Mouse (Mus musculus): ENCODE measurements around the gene Fnip1.

Fnip1 gene

GRCm38 (mm10) chr11:54458168-54458567 is 20.2 kb downstream of the Fnip1 start:
- DNase-seq (ENCODE audit: low read depth, low spot score) = no peak

DNA sequence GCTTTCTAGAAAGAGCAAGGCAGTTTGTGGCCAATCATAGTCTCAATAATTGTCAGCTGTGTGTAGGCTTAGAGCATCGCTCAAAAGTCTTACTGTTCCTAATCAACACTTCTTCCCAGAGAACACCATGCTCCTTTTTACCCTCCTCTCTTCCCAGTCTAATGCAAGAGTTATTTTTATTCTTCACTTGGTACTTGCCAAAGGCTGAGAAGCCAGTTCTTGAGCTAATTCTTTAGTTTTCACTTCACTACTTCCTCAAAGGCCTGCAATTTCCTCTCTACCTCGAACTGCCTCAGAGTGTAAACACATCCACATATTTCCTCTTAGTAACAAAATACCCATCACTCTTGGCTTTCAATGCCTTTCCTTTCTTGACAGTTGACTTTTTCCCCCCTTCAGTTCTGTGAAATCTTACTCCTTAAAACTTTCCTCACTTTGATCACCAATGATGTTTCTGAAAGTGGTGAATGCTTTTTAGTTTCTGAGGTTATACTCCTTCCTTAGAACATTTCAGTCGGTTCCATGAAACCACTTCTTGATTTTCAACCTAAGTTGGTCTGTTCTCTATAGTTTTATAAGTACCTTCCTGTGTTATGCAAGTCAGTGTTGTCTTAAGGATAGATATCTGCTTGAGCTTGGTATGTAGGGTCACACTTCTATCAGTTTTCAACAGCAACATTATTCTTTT is 26.7 kb downstream of the Fnip1 start:
- DNase-seq (ENCODE audit: low read depth, low spot score) = no peak

DNA sequence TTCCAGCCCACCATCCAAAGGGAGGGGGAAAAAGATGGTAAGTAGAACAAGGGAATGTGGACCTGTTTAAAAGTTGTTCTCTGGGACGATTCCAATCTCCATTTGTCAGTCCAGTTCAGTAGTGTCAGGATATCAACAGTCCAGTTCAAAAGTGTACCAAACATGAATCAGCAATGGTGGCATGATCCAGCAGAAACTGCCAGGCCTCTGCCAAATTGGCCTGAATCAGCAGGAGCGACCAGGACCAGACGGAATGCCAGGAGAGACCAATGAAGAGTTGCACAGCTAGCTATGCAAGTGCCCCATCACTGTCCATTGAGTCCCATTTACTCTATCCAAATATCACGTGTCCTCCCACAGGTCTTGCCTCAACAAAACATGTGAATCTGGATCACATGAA is 34.2 kb downstream of the Fnip1 start:
- DNase-seq (ENCODE audit: low read depth, low spot score) = no peak

DNA sequence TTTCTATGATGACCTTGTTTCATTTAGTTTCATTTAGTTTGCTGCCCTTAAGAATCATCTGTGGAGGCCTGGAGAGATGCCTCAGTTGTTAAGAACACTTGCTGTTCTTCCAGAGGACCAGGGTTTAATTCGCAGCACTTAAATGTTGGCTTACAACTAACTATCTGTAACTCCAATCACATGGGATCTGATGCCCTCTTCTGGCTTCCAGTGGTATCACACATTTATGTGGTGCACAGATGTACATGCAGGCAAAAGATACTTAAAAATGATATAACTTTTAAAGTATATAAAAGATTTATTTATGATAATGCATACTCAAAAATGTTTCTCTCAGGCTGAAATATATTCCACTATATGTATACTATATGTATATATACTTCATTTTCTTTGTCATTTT is 40.4 kb downstream of the Fnip1 start:
- DNase-seq (ENCODE audit: low read depth, low spot score) = peak; percentile 11

- no peak for DNase-seq (ENCODE audit: low read depth, low spot score)
Observed at GRCm38 (mm10) chr11:54486041-54486440, 48.0 kb downstream of the Fnip1 start.

DNA sequence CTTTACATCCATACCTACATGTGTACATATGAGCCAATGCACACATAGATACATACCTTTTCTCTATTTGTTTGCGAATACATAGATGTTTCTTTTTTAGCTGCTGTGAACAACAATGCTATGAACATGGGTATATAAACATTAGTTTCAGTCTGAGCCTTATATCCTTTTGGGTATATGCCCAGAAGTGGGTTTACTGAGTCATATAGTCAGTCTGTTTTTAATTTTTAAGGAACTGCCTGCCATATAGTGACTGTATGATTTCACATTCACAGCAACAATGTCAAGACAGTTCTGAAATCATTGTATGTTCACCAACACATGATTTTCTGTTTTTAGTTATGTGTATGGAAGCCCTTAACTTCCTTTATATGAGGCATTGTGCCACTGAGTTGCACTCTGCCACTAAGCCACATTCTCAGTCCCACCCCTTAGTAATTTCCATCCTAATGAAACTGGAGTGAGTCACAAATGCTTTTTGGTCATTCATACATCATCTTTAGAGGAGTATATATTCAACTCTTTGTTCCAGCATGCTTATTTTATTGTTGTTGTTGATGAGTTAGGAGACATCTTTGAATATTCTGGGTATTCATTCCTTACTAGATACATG is 54.1 kb downstream of the Fnip1 start:
- no peak for DNase-seq (ENCODE audit: low read depth, low spot score)

DNA sequence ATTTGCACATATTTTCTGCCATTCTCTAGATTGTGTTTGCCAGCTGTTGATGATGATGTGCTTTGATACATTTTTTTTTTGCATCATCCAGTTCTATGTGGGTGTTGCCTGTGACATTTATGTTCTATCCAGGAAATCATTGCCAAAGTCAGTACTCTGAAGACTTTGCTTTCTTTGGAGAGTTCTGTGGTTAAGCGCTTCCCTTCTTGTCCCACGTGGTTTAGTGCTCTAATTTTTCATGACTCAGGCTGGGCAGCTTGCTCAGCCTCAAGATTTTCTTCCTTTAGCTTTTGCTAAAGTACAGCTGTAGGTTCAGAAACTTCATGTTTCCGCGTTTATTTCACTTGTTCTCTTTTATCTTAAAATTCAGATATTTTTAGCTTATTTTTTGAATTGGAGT is 54.6 kb downstream of the Fnip1 start:
- DNase-seq (ENCODE audit: low read depth, low spot score) = no peak

DNA sequence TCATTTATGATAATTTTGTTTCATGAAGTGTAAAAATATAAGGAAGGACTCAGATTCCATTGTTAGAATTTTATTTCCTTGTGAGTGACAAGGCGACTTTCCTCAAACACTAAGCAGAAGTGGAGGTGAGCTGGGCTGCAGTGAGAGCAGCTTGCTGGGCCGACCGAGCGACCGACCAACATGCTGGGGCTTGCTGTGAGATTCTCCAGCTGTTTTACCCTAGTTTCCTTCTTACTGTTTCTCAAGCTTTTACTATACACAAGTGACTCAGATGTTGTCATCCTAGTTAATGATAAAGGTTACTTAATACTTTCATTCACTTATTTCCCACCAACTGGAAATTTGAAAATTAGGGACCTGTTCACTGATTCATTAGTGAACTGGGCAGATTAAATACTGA is 61.8 kb downstream of the Fnip1 start:
- DNase-seq (ENCODE audit: low read depth, low spot score) = no peak

DNA sequence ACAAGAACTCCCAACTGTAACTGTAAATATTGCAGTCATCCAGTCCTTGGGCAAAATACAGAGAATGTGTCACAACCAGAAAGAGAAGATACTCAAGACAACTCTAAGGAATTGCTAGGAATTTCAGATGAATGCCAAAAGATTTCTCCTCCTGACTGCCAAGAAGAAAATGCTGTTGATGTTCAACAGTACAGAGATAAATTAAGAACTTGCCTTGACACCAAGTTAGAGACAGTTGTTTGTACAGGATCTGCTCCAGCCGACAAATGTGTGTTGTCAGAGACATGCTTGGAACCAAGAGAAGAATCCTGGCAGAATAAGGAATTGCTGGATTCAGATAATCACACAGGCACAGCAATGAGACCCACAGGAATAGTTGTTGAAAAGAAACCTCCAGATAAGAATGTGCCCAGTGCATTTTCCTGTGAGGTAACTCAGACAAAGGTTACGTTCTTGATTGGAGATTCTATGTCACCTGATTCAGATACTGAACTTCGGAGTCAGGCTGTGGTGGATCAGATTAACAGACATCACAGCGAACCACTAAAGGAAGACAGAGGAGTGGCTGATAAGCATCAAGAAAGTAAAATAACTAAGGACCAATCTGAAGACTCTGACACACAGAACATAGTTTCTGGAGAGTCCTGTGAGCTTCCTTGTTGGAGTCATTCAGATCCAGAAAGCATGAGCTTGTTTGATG is 64.7 kb downstream of the Fnip1 start:
- no peak for DNase-seq (ENCODE audit: low read depth, low spot score)

- DNase-seq (ENCODE audit: low read depth, low spot score) = no peak
Observed at GRCm38 (mm10) chr11:54513584-54513983, 75.6 kb downstream of the Fnip1 start.

GRCm38 (mm10) chr11:54521927-54522528 is 84.0 kb downstream of the Fnip1 start:
- peak; percentile 6 for DNase-seq (ENCODE audit: low read depth, low spot score)

DNA sequence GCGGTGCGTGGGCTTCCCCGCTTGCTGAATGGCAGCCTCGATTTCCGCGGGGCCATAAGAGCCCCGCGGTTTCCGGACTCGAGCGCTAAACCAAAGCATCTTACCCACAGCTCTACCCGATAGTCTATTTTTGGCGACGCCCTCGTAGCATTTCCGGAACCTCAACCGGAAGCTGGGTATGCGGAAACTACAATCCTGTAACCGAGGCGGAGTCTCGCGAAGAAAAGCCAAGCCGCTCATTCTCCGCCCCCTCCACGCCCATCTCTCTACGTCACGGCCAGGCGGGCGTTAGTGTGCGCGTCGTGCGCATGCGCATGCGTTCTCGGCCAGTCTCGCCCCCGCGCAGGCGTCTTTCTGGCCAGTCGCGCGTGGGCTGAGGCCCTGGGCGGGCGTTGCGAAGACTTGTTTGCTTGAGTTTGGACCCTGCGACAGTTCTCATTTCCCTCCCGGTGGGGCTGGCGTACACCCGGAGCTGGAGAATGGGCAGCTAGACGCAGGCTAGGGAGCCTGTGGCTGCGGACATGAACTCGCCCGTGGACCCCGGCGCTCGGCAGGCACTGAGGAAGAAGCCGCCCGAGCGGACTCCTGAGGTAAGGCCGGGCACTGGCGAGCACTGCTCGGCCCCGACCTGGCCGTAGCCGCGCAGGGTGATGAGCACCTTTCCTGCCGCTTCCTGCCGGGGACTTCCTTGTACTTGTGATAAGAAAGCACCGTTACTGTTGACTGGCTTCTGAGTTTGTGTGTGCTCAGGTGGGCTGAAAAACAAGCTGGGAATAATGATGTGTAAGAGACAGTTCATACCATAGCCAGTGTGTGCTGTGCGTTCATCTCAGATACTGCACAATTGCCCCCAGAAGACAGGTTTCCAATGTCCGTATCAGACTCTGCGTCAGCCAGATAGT is 84.8 kb downstream of the Fnip1 start, which contains the start of gene Rapgef6:
Rapgef6 (plus strand) TSS at position 319 of the 902 bp plus-strand sequence.
- peak; percentile 99 for DNase-seq (ENCODE audit: low read depth, low spot score)

DNA sequence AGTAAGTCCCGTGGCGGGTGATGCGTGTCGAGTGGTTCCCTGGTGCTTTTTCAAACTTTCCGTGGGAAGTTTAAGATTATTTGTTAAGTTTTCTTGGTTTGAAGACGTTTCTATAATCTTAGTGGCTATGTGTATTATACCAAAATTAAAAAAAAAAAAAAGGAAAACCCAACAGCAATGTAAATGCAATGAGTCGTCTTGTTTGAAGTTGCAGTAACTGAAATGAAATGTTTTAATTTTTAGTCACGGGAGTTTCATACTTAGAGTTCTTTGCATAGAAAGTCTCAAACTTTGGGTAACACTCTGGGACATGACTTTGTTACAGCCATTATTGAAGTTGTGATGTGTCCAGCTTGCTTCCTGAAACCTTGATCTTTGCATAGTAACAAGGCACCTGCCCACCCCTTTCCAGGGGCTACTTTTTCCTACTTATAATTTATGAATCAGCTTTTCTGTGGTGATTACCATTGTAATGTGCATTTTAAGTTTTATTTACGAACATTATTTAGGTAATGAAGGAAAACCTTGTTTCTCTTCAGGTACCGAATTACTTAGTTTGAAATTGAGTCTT is 85.5 kb downstream of the Fnip1 start:
- DNase-seq (ENCODE audit: low read depth, low spot score) = no peak

DNA sequence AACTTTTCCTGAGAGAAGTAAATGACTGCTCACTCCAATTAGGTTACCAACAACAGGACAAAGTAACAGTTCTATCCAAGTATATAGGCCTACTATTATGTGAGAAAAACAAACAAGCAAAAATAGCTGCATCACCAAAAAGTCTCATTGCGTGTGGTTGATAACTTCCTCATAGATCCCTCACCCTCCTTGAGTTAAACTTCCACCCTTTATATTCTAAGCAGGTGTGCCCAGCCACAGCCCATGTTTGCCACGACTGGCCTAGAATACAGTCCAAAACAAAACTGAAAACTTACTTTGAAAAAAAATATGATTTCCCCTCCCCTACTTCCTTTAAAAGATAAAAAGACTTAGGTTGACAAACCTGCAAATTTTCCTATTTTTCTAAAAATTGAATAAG is 90.0 kb downstream of the Fnip1 start:
- no peak for DNase-seq (ENCODE audit: low read depth, low spot score)

DNA sequence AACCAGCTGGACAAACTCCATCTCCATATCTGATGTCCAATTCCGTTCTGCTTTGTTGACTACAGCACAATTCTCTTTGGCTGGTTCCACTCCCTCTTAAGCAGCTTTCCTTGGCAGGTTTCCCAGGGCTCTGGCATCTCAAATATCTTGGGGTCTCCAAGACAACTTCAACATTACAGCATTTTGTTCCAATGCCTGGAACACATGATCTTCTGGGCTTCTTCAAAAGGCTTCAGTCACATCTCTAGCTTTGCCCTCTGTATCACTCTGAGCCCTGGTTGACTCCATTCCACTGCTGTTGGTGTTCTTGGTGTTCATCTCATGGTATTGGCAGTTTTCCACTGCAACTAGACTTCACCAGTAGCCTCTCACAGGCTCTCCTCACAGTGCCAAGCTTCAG is 92.4 kb downstream of the Fnip1 start:
- DNase-seq (ENCODE audit: low read depth, low spot score) = no peak

DNA sequence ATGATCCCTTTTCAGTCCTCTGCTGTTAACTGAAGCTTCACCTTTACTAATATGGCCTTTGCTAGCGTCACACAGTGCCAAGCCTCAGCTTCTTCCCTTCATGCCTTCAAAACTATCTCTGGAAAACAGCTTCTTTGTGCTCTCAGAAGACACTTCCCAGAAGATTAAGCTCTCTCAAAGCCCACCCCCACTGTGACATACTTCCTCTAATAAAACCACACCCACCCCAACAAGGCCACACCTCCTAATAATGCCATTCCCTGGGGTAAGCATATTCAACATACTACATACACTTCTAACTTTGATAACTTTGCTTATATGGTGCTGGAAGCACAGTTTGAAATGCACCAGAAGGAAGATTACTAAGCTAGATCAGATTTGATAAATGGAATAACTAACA is 92.9 kb downstream of the Fnip1 start:
- DNase-seq (ENCODE audit: low read depth, low spot score) = no peak

DNA sequence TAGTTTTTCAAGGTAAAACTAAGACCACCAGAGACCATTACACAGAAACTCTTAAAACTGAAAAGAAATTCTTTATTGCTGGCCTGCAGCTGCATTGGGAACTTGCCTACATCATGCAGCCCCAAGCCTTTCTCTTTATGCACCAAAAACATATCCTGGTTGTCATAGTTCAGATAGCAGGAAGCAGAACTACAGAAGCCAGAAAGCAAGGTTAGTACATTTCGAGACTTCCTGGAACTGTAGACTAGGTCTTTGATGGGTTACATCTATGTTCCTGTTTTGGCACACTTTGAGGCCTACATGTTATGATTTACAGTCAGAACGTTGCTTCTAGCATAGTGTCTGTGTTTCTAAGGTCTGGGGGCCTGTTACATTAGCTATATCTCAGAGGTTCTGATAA is 95.8 kb downstream of the Fnip1 start:
- no peak for DNase-seq (ENCODE audit: low read depth, low spot score)

DNA sequence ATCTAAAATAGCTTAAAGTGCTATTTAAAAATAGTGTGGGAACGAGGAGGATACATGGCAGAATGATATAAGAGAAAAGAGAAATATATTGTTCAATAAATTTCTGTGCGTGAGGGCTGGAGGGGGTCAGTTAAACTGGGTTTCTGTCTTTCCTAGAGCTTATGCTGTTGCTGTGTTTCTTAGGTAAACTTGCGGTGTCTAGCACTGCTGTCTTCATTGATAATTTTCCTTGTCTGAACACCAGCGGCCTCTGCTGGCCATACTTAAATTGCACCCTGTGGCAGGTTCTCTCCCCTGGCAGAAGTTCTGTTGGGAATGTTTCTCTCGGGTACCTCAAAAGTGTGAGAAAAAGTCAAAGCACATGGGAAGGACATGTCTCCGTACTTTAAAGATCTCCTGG is 96.9 kb downstream of the Fnip1 start:
- peak; percentile 29 for DNase-seq (ENCODE audit: low read depth, low spot score)

GRCm38 (mm10) chr11:54539031-54539430 is 101.0 kb downstream of the Fnip1 start:
- no peak for DNase-seq (ENCODE audit: low read depth, low spot score)

GRCm38 (mm10) chr11:54539486-54539885 is 101.5 kb downstream of the Fnip1 start:
- DNase-seq (ENCODE audit: low read depth, low spot score) = no peak

DNA sequence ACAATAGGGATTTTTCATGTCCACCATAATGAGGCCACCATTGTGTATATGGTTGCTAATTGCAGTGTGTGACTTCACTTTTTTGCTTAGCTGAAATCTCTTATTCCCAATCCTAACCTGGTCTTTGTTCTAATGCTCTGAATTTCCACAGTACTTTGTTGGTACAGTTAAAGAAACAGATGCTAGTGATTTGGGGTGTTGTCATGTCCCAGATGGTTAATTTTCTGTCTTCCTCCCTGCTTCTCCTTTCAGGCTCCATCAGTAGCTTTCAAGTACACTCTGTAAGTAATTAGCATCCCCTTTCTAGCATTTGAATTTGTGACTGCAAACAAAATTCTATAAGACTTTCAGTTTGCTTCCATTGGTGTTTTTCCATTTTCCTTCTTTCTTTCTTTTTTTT is 102.3 kb downstream of the Fnip1 start:
- no peak for DNase-seq (ENCODE audit: low read depth, low spot score)

All from retina, adult 2 months (tissue).